ENCODE assay signal across 32 mouse cellular contexts in the genomic region with DNA sequence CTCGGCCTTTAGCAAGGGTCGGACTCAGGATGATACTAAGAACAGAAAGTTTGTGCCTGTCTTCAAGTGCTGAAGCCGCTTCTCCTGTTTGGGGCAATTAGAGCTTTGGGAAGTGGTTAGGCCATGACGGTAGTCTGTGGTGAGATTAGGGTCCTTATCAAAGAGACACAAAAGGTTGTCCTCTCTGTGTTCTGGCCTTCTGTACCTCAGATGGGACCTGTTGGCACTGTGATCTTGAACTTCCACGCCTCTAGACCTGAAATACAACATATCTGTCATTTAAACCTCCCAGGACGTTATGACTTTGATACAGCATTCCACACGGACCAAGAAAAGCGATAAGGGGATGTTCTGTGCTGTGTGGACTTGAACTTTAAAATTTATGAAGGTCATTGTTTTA. TPM values are rescaled to one million over a fixed set of nuclear protein-coding genes. Genes with fewer than 3 reads are reported as not detected.
DNase-seq lines count a peak whose midpoint lies in the region; ATAC-seq lines count a peak whose summit lies in the region.
"Had no signal": no experiment of that assay in that cellular context is flagged by ENCODE, and none has a peak within 500 bp of the region (broad histone marks: within the 10 kb centered on the region; RNA-seq: fewer than 3 reads in every experiment).

No protein-coding gene starts in this region.

- H3K27me3 ChIP-seq in liver, embryonic 11.5 days (replicated peaks; ENCODE audit: control insufficient read depth, insufficient read depth, low read length) = no peaks in the 10 kb centered on the region; the same call in 1 of the 2 replicates
- H3K27me3 ChIP-seq in liver, embryonic 16.5 days (ENCODE audit: control insufficient read depth, insufficient read depth, low read depth, low read length) = no peaks in the 10 kb centered on the region
- H3K27me3 ChIP-seq: embryonic facial prominence, embryonic 13.5 days; forebrain, embryonic 15.5 days; hindbrain, embryonic 12.5 days; intestine, embryonic 15.5 days; neural tube, embryonic 15.5 days; stomach, embryonic 15.5 days had no signal

- intact Hi-C loops in left cerebral cortex, postnatal 36 days (cut with DNase I) = no loop called here

- H3K4me1 ChIP-seq in liver, embryonic 11.5 days (replicated peaks; ENCODE audit: control insufficient read depth, insufficient read depth, low read length) = peaks cover 6% of the 10 kb centered on the region; the same call in 1 of the 2 replicates
- H3K4me1 ChIP-seq in liver, embryonic 16.5 days (ENCODE audit: control insufficient read depth, low read depth, low read length) = no peaks in the 10 kb centered on the region
- H3K4me1 ChIP-seq: intestine, embryonic 15.5 days; limb, embryonic 13.5 days; stomach, embryonic 15.5 days had no signal

- no peak overlapping the region for H3K9ac ChIP-seq in liver, embryonic 11.5 days (ENCODE audit: low read depth, low read length)
- no peak overlapping the region for H3K9ac ChIP-seq in liver, embryonic 16.5 days (ENCODE audit: low read depth, low read length)
- H3K9ac ChIP-seq: embryonic facial prominence, embryonic 13.5 days; forebrain, embryonic 15.5 days; hindbrain, embryonic 12.5 days; intestine, embryonic 15.5 days; limb, embryonic 13.5 days; midbrain, embryonic 13.5 days; neural tube, embryonic 15.5 days; stomach, embryonic 15.5 days had no signal

- DNase-seq in liver, embryonic 11.5 days (ENCODE audit: low spot score) = no peak
- no peak for DNase-seq in liver
- DNase-seq in gastrocnemius, adult 18-20 months (ENCODE audit: low spot score) = no peak
- DNase-seq in urinary bladder, adult 18-20 months (ENCODE audit: low spot score in 2 of 2) = no peak
- DNase-seq in left cerebral cortex, postnatal 36 days (ENCODE audit: low spot score in 2 of 2) = no peak
- DNase-seq: adrenal gland, postnatal 36 days; cerebellum, adult 11 months; cerebellum, adult 9-11 months; gastrocnemius, adult 2 months; gastrocnemius, postnatal 36 days; heart, adult 18-20 months; heart, postnatal 36 days; kidney, adult 8-10 months; kidney, postnatal 10 days; layer of hippocampus, adult 9-11 months; lung, adult 2 months; lung, postnatal 14 days; right cerebral cortex, postnatal 25 days had no signal

- 41% methylated on average over 8 of the region's 8 CpGs for WGBS in liver, embryonic 11.5 days
- WGBS in liver, embryonic 16.5 days (ENCODE audit: insufficient replicate concordance) = 22% methylated on average over 8 of the region's 8 CpGs

- H3K27ac ChIP-seq in liver, embryonic 11.5 days (ENCODE audit: low read depth, low read length) = no peak overlapping the region
- no peak overlapping the region for H3K27ac ChIP-seq in liver, embryonic 16.5 days (ENCODE audit: low read length)
- H3K27ac ChIP-seq: embryonic facial prominence, embryonic 13.5 days; forebrain, embryonic 10.5 days; forebrain, embryonic 15.5 days; gastrocnemius, adult 2 months; hindbrain, embryonic 12.5 days; hindbrain, postnatal 0 days; intestine, embryonic 15.5 days; limb, embryonic 13.5 days; midbrain, embryonic 13.5 days; neural tube, embryonic 15.5 days; stomach, embryonic 15.5 days had no signal

- no peaks in the 10 kb centered on the region for H3K36me3 ChIP-seq in liver, embryonic 11.5 days (ENCODE audit: control insufficient read depth, insufficient read depth, low read length)
- no peaks in the 10 kb centered on the region for H3K36me3 ChIP-seq in liver, embryonic 16.5 days (ENCODE audit: control insufficient read depth, insufficient read depth)
- H3K36me3 ChIP-seq: embryonic facial prominence, embryonic 13.5 days; G1E; intestine, embryonic 15.5 days; limb, embryonic 13.5 days; stomach, embryonic 15.5 days had no signal

- ATAC-seq in liver, embryonic 11.5 days (replicated peaks; ENCODE audit: low FRiP score) = peak; percentile 74
- peak; percentile 97 for ATAC-seq in common myeloid progenitor, adult 5-6 weeks (replicated peaks; ENCODE audit: low read depth, poor library complexity, severe bottlenecking)
- ATAC-seq in liver, embryonic 16.5 days (ENCODE audit: low read depth) = peak; percentile 61
- ATAC-seq: forebrain, embryonic 15.5 days; hindbrain, postnatal 0 days; intestine, embryonic 15.5 days; midbrain, embryonic 13.5 days had no signal

- H3K4me3 ChIP-seq in liver, embryonic 11.5 days (ENCODE audit: low read depth, low read length) = no peak overlapping the region
- H3K4me3 ChIP-seq in liver, embryonic 16.5 days (ENCODE audit: low read depth, low read length) = no peak overlapping the region
- H3K4me3 ChIP-seq: embryonic facial prominence, embryonic 13.5 days; forebrain, embryonic 10.5 days; forebrain, embryonic 15.5 days; gastrocnemius, adult 2 months; hindbrain, embryonic 12.5 days; intestine, embryonic 15.5 days; limb, embryonic 13.5 days; midbrain, embryonic 13.5 days; neural tube, embryonic 15.5 days; stomach, embryonic 15.5 days had no signal

- no peaks in the 10 kb centered on the region for H3K9me3 ChIP-seq in liver, embryonic 11.5 days (ENCODE audit: control insufficient read depth, low read length)
- no peaks in the 10 kb centered on the region for H3K9me3 ChIP-seq in liver, embryonic 16.5 days (replicated peaks; ENCODE audit: control insufficient read depth, low read length)
- H3K9me3 ChIP-seq: embryonic facial prominence, embryonic 13.5 days; forebrain, embryonic 10.5 days; forebrain, embryonic 15.5 days; G1E; hindbrain, embryonic 12.5 days; intestine, embryonic 15.5 days; limb, embryonic 13.5 days; midbrain, embryonic 13.5 days; neural tube, embryonic 15.5 days; stomach, embryonic 15.5 days had no signal

- no peak overlapping the region for H3K4me2 ChIP-seq in liver, embryonic 11.5 days
- no peak overlapping the region; the same call in 1 of the 2 replicates for H3K4me2 ChIP-seq in liver, embryonic 16.5 days (ENCODE audit: low read depth, low read length)
- H3K4me2 ChIP-seq: embryonic facial prominence, embryonic 13.5 days; forebrain, embryonic 15.5 days; heart, embryonic 11.5 days; hindbrain, embryonic 12.5 days; intestine, embryonic 15.5 days; limb, embryonic 13.5 days; midbrain, embryonic 13.5 days; neural tube, embryonic 15.5 days; stomach, embryonic 15.5 days had no signal

RNA-seq across cellular contexts. Expression of gene Scrn1, which starts 37.6 kb away (rescaled TPM):
- polyA plus RNA-seq in liver, embryonic 11.5 days (2014; fragmentation: Nextera tagmentation; extraction: Ambion mirVana) = 2.9 and 3.0 TPM in 2 replicates
- total RNA-seq in common myeloid progenitor, adult 5-6 weeks (2017) = not detected in 2 replicates
- polyA plus RNA-seq in liver, embryonic 16.5 days (2015; fragmentation: Nextera tagmentation; extraction: Ambion mirVana) = 0.09 and 0.34 TPM in 2 replicates
- total RNA-seq in gastrocnemius, adult 18-20 months (2021) = 1 to 10 TPM; 1.8 TPM
- 100 to 1,000 TPM; 145 to 155 TPM for total RNA-seq in left cerebral cortex, postnatal 36 days (2021)
- polyA plus RNA-seq: G1E had no signal

Comparison
In these comparisons a context has a peak if more than half of its experiments do, and no peak if none do; other contexts are left out.
1. RNA of gene Scrn1, which starts 37.6 kb away (total RNA-seq): 145 to 155 TPM in left cerebral cortex, postnatal 36 days; 1.8 TPM in gastrocnemius, adult 18-20 months and not detected in common myeloid progenitor, adult 5-6 weeks; every median in the first group is over 10 times any median in the second.
2. Peak in every context shown above with its lines, with median percentiles within 50 percentile points of each other: ATAC-seq.